Mouse (Mus musculus): ENCODE data around the gene Fbxl17. TPM values are rescaled to one million over a fixed set of nuclear protein-coding genes. Genes with fewer than 3 reads are reported as not detected.

Gene Fbxl17
- total RNA-seq (2014; fragmentation: Nextera tagmentation) (9.9 and 11.6 TPM in 2 replicates), total RNA-seq (2017) (8.8 and 9.2 TPM in 2 replicates), polyA plus RNA-seq (2012) (8.2 and 11.3 TPM in 2 replicates)

GRCm38 (mm10) chr17:63499636-63500155, at the start of gene Fbxl17:
TSS of gene Fbxl17 (minus strand) at chr17:63500017.
- DNase-seq (ENCODE audit: low spot score): peak; percentile 46

GRCm38 (mm10) chr17:63547465-63547864, 47.6 kb upstream of the Fbxl17 start:
- Histone ChIP-seq H3K4me1 (ENCODE audit: insufficient read depth, low read depth, low read length) (no peaks in the 10 kb centered on the region), H3K9me3 (replicated peaks) (peaks cover 8% of the 10 kb centered on the region; the same call in 1 of the 2 replicates), H3K36me3 (replicated peaks) (no peaks in the 10 kb centered on the region), H3K4me3 (ENCODE audit: low read depth, low read length) (no peak overlapping the region), H3K27me3 (ENCODE audit: insufficient read depth, low read length) (no peaks in the 10 kb centered on the region)
- ATAC-seq (ENCODE audit: extremely low read depth, insufficient number of reproducible peaks, low FRiP score, poor library complexity, severe bottlenecking) (no peak), DNase-seq (ENCODE audit: low spot score) (no peak)
- TF ChIP-seq GATA2 (IDR thresholded peaks at IDR 0.05; ENCODE audit: borderline replicate concordance, low read depth, low read length) (no peak), GATA1 (IDR thresholded peaks at IDR 0.05; ENCODE audit: borderline replicate concordance, low read length) (no peak), CTCF (IDR thresholded peaks at IDR 0.05; ENCODE audit: low read depth, low read length) (no peak), TAL1 (conservative IDR thresholded peaks at IDR 0.05; ENCODE audit: low read depth, low read length) (no peak), POLR2AphosphoS5 (IDR thresholded peaks at IDR 0.05; ENCODE audit: insufficient replicate concordance, low read depth, low read length) (no peak)

More at GRCm38 (mm10) chr17:63499636-63500155, at the start of gene Fbxl17:
- H3K36me3 ChIP-seq (replicated peaks): peaks cover 19% of the 10 kb centered on the region
- no peak for TF ChIP-seq TAL1 (conservative IDR thresholded peaks at IDR 0.05; ENCODE audit: low read depth, low read length)
- TF ChIP-seq POLR2AphosphoS5 (IDR thresholded peaks at IDR 0.05; ENCODE audit: insufficient replicate concordance, low read depth, low read length): no peak
- TF ChIP-seq GATA2 (IDR thresholded peaks at IDR 0.05; ENCODE audit: borderline replicate concordance, low read depth, low read length): no peak
- no peak for TF ChIP-seq GATA1 (IDR thresholded peaks at IDR 0.05; ENCODE audit: borderline replicate concordance, low read length)
- H3K4me1 ChIP-seq (ENCODE audit: insufficient read depth, low read depth, low read length): peaks cover 37% of the 10 kb centered on the region
- H3K4me3 ChIP-seq (ENCODE audit: low read depth, low read length): peak within 1 kb of the TSS; percentile 83
- no peaks in the 10 kb centered on the region for H3K9me3 ChIP-seq (replicated peaks)
- ATAC-seq (ENCODE audit: extremely low read depth, insufficient number of reproducible peaks, low FRiP score, poor library complexity, severe bottlenecking): no peak
- H3K27me3 ChIP-seq (ENCODE audit: insufficient read depth, low read length): no peaks in the 10 kb centered on the region

GRCm38 (mm10) chr17:63534576-63535265, 34.9 kb upstream of the Fbxl17 start:
- Histone ChIP-seq H3K36me3 (replicated peaks) (no peaks in the 10 kb centered on the region), H3K4me3 (ENCODE audit: low read depth, low read length) (no peak overlapping the region), H3K4me1 (ENCODE audit: insufficient read depth, low read depth, low read length) (no peaks in the 10 kb centered on the region), H3K9me3 (replicated peaks) (no peaks in the 10 kb centered on the region), H3K27me3 (ENCODE audit: insufficient read depth, low read length) (no peaks in the 10 kb centered on the region)
- TF ChIP-seq CTCF (IDR thresholded peaks at IDR 0.05; ENCODE audit: low read depth, low read length): no peak
- TF ChIP-seq GATA2 (IDR thresholded peaks at IDR 0.05; ENCODE audit: borderline replicate concordance, low read depth, low read length): no peak
- TF ChIP-seq TAL1 (conservative IDR thresholded peaks at IDR 0.05; ENCODE audit: low read depth, low read length): no peak
- TF ChIP-seq POLR2AphosphoS5 (IDR thresholded peaks at IDR 0.05; ENCODE audit: insufficient replicate concordance, low read depth, low read length): no peak
- no peak for TF ChIP-seq GATA1 (IDR thresholded peaks at IDR 0.05; ENCODE audit: borderline replicate concordance, low read length)
- no peak for DNase-seq (ENCODE audit: low spot score)
- no peak for ATAC-seq (ENCODE audit: extremely low read depth, insufficient number of reproducible peaks, low FRiP score, poor library complexity, severe bottlenecking)

GRCm38 (mm10) chr17:63533074-63533836, 33.4 kb upstream of the Fbxl17 start:
- ATAC-seq (ENCODE audit: extremely low read depth, insufficient number of reproducible peaks, low FRiP score, poor library complexity, severe bottlenecking): no peak
- no peak overlapping the region for H3K4me3 ChIP-seq (ENCODE audit: low read depth, low read length)
- no peak for DNase-seq (ENCODE audit: low spot score)
- H3K4me1 ChIP-seq (ENCODE audit: insufficient read depth, low read depth, low read length): no peaks in the 10 kb centered on the region
- H3K36me3 ChIP-seq (replicated peaks): no peaks in the 10 kb centered on the region
- H3K27me3 ChIP-seq (ENCODE audit: insufficient read depth, low read length): no peaks in the 10 kb centered on the region
- no peaks in the 10 kb centered on the region for H3K9me3 ChIP-seq (replicated peaks)
- TF ChIP-seq TAL1 (conservative IDR thresholded peaks at IDR 0.05; ENCODE audit: low read depth, low read length): no peak

GRCm38 (mm10) chr17:63529476-63529875, 29.7 kb upstream of the Fbxl17 start:
- TF ChIP-seq POLR2AphosphoS5 (IDR thresholded peaks at IDR 0.05; ENCODE audit: insufficient replicate concordance, low read depth, low read length): no peak
- TF ChIP-seq GATA1 (IDR thresholded peaks at IDR 0.05; ENCODE audit: borderline replicate concordance, low read length): no peak
- TF ChIP-seq TAL1 (conservative IDR thresholded peaks at IDR 0.05; ENCODE audit: low read depth, low read length): no peak
- TF ChIP-seq GATA2 (IDR thresholded peaks at IDR 0.05; ENCODE audit: borderline replicate concordance, low read depth, low read length): no peak
- no peak for TF ChIP-seq CTCF (IDR thresholded peaks at IDR 0.05; ENCODE audit: low read depth, low read length)
- H3K27me3 ChIP-seq (ENCODE audit: insufficient read depth, low read length): no peaks in the 10 kb centered on the region
- H3K4me1 ChIP-seq (ENCODE audit: insufficient read depth, low read depth, low read length): no peaks in the 10 kb centered on the region
- H3K9me3 ChIP-seq (replicated peaks): no peaks in the 10 kb centered on the region
- H3K4me3 ChIP-seq (ENCODE audit: low read depth, low read length): no peak overlapping the region
- ATAC-seq (ENCODE audit: extremely low read depth, insufficient number of reproducible peaks, low FRiP score, poor library complexity, severe bottlenecking): no peak
- no peak for DNase-seq (ENCODE audit: low spot score)
- H3K36me3 ChIP-seq (replicated peaks): no peaks in the 10 kb centered on the region

GRCm38 (mm10) chr17:63520691-63521090, 20.9 kb upstream of the Fbxl17 start:
- no peak for ATAC-seq (ENCODE audit: extremely low read depth, insufficient number of reproducible peaks, low FRiP score, poor library complexity, severe bottlenecking)
- H3K9me3 ChIP-seq (replicated peaks): no peaks in the 10 kb centered on the region
- TF ChIP-seq GATA1 (IDR thresholded peaks at IDR 0.05; ENCODE audit: borderline replicate concordance, low read length) (no peak), TAL1 (conservative IDR thresholded peaks at IDR 0.05; ENCODE audit: low read depth, low read length) (no peak), GATA2 (IDR thresholded peaks at IDR 0.05; ENCODE audit: borderline replicate concordance, low read depth, low read length) (no peak), POLR2AphosphoS5 (IDR thresholded peaks at IDR 0.05; ENCODE audit: insufficient replicate concordance, low read depth, low read length) (no peak), CTCF (IDR thresholded peaks at IDR 0.05; ENCODE audit: low read depth, low read length) (no peak)
- no peaks in the 10 kb centered on the region for H3K27me3 ChIP-seq (ENCODE audit: insufficient read depth, low read length)
- no peak overlapping the region for H3K4me3 ChIP-seq (ENCODE audit: low read depth, low read length)
- no peaks in the 10 kb centered on the region for H3K4me1 ChIP-seq (ENCODE audit: insufficient read depth, low read depth, low read length)
- no peaks in the 10 kb centered on the region for H3K36me3 ChIP-seq (replicated peaks)
- DNase-seq (ENCODE audit: low spot score): no peak
